8 mouse cellular contexts compared by ENCODE assay signal in genomic region chr10:77864067-77864761, GRCm38 (mm10). TPM values are rescaled to one million over a fixed set of nuclear protein-coding genes. Genes with fewer than 3 reads are reported as not detected.
DNase-seq lines count a peak whose midpoint lies in the region; ATAC-seq and TF ChIP-seq lines count a peak whose summit lies in the region.

No protein-coding gene starts in this region.

- no peak overlapping the region for H3K27ac ChIP-seq in heart, embryonic 11.5 days (ENCODE audit: low read depth, low read length)
- peak overlapping the region; percentile 61; the same call in 1 of the 2 replicates for H3K27ac ChIP-seq in embryonic facial prominence, embryonic 10.5 days (replicated peaks)
- no peak overlapping the region for H3K27ac ChIP-seq in hindbrain, embryonic 14.5 days
- no peak overlapping the region for H3K27ac ChIP-seq in midbrain, postnatal 0 days (ENCODE audit: low read depth, low read length)
- H3K27ac ChIP-seq in layer of hippocampus, adult 2 months, result no peak overlapping the region

- H3K36me3 ChIP-seq in heart, embryonic 11.5 days (ENCODE audit: control insufficient read depth, insufficient read depth, low read length), result no peaks in the 10 kb centered on the region
- no peaks in the 10 kb centered on the region for H3K36me3 ChIP-seq in embryonic facial prominence, embryonic 10.5 days (replicated peaks)
- H3K36me3 ChIP-seq in hindbrain, embryonic 14.5 days (replicated peaks; ENCODE audit: control insufficient read depth, insufficient read depth), result no peaks in the 10 kb centered on the region
- no peaks in the 10 kb centered on the region for H3K36me3 ChIP-seq in midbrain, postnatal 0 days (ENCODE audit: insufficient read depth, low read length)

- no peaks in the 10 kb centered on the region for H3K9me3 ChIP-seq in heart, embryonic 11.5 days (replicated peaks; ENCODE audit: control insufficient read depth, low read length)
- H3K9me3 ChIP-seq in embryonic facial prominence, embryonic 10.5 days, result no peaks in the 10 kb centered on the region
- no peaks in the 10 kb centered on the region for H3K9me3 ChIP-seq in hindbrain, embryonic 14.5 days (ENCODE audit: control insufficient read depth, low read length)
- H3K9me3 ChIP-seq in midbrain, postnatal 0 days (ENCODE audit: low read length), result no peaks in the 10 kb centered on the region

- H3K4me3 ChIP-seq in heart, embryonic 11.5 days (ENCODE audit: low read depth, low read length), result 0 out of 2 replicates have a peak overlapping the region, but pooled peaks have one; percentile 3
- H3K4me3 ChIP-seq in embryonic facial prominence, embryonic 10.5 days, result peak overlapping the region; percentile 51
- peak overlapping the region; percentile 14 for H3K4me3 ChIP-seq in hindbrain, embryonic 14.5 days (replicated peaks; ENCODE audit: low read length)
- H3K4me3 ChIP-seq in midbrain, postnatal 0 days (ENCODE audit: low read depth, low read length), result peak overlapping the region; percentile 12
- no peak overlapping the region for H3K4me3 ChIP-seq in layer of hippocampus, adult 2 months

- ATAC-seq in heart, embryonic 11.5 days (replicated peaks; ENCODE audit: insufficient number of reproducible peaks, low FRiP score, low TSS enrichment), result peak; percentile 46; the same call in 1 of the 2 replicates
- peak; percentile 70 for ATAC-seq in hindbrain, embryonic 14.5 days (ENCODE audit: low FRiP score)
- ATAC-seq in midbrain, postnatal 0 days (ENCODE audit: low FRiP score), result peak; percentile 84

- TF ChIP-seq CTCF in midbrain, postnatal 0 days (IDR thresholded peaks at IDR 0.05), result peak; percentile 26; the same call in 1 of the 2 replicates
- TF ChIP-seq CTCF in layer of hippocampus, adult 2 months (conservative IDR thresholded peaks at IDR 0.05), result no peak

- peak overlapping the region; percentile 45 for H3K4me2 ChIP-seq in heart, embryonic 11.5 days
- peak overlapping the region; percentile 34 for H3K4me2 ChIP-seq in hindbrain, embryonic 14.5 days (replicated peaks)
- H3K4me2 ChIP-seq in midbrain, postnatal 0 days (ENCODE audit: low read depth, low read length, poor library complexity, severe bottlenecking), result peak overlapping the region; percentile 22

- intact Hi-C loops in heart, postnatal 10 days (cut with DNase I), result no loop called here

- 27% methylated on average over 13 of the region's 14 CpGs for WGBS in heart, embryonic 11.5 days (ENCODE audit: insufficient replicate concordance)
- WGBS in embryonic facial prominence, embryonic 10.5 days, result 38% methylated on average over 14 of the region's 14 CpGs
- 48% methylated on average over 14 of the region's 14 CpGs for WGBS in hindbrain, embryonic 14.5 days
- 48% methylated on average over 13 of the region's 14 CpGs for WGBS in midbrain, postnatal 0 days

- no peak overlapping the region for H3K9ac ChIP-seq in heart, embryonic 11.5 days (ENCODE audit: low read depth, low read length)
- H3K9ac ChIP-seq in hindbrain, embryonic 14.5 days, result peak overlapping the region; percentile 4; the same call in 1 of the 2 replicates
- 0 out of 2 replicates have a peak overlapping the region, but pooled peaks have one; percentile 8 for H3K9ac ChIP-seq in midbrain, postnatal 0 days (replicated peaks; ENCODE audit: low read length, poor library complexity, severe bottlenecking)

- H3K27me3 ChIP-seq in heart, embryonic 11.5 days (ENCODE audit: control insufficient read depth, insufficient read depth, low read length), result no peaks in the 10 kb centered on the region
- no peaks in the 10 kb centered on the region for H3K27me3 ChIP-seq in embryonic facial prominence, embryonic 10.5 days (replicated peaks; ENCODE audit: low read depth, poor library complexity, severe bottlenecking)
- no peaks in the 10 kb centered on the region for H3K27me3 ChIP-seq in hindbrain, embryonic 14.5 days (ENCODE audit: control insufficient read depth, insufficient read depth, low read length)
- H3K27me3 ChIP-seq in midbrain, postnatal 0 days (ENCODE audit: insufficient read depth, low read length), result no peaks in the 10 kb centered on the region

- no peaks in the 10 kb centered on the region for H3K4me1 ChIP-seq in heart, embryonic 11.5 days (ENCODE audit: control insufficient read depth, insufficient read depth, low read length)
- peaks cover 10% of the 10 kb centered on the region for H3K4me1 ChIP-seq in embryonic facial prominence, embryonic 10.5 days
- H3K4me1 ChIP-seq in hindbrain, embryonic 14.5 days (replicated peaks; ENCODE audit: control insufficient read depth, insufficient read depth, low read length), result no peaks in the 10 kb centered on the region
- no peaks in the 10 kb centered on the region for H3K4me1 ChIP-seq in midbrain, postnatal 0 days (ENCODE audit: insufficient read depth, low read length)

- DNase-seq in heart, postnatal 10 days, result no peak
- peak; percentile 71 for DNase-seq in embryonic facial prominence, embryonic 10.5 days (ENCODE audit: low spot score)
- DNase-seq in hindbrain, embryonic 14.5 days (ENCODE audit: low spot score), result no peak
- peak; percentile 55 for DNase-seq in liver
- peak; percentile 46 for DNase-seq in midbrain, postnatal 0 days (ENCODE audit: low spot score)
- DNase-seq in thymus, postnatal 14 days, result peak; percentile 54
- DNase-seq in layer of hippocampus, adult 2 months (ENCODE audit: low spot score in 2 of 2), result no peak

RNA-seq across cellular contexts. Expression of gene Gm3285, which starts 2.4 kb away (rescaled TPM):
- polyA plus RNA-seq in heart, embryonic 11.5 days (2014; fragmentation: Nextera tagmentation; extraction: Ambion mirVana), result not detected in 2 replicates
- not detected for total RNA-seq in heart, postnatal 10 days (2021)
- not detected in 2 replicates for polyA plus RNA-seq in embryonic facial prominence, embryonic 10.5 days (2016; fragmentation: Nextera tagmentation; extraction: Ambion mirVana)
- not detected in 2 replicates for polyA plus RNA-seq in hindbrain, embryonic 14.5 days (2014; fragmentation: Nextera tagmentation; extraction: Ambion mirVana)
- total RNA-seq in midbrain, postnatal 0 days (2014; rRNA removed), result not detected in 2 replicates
- not detected in 2 replicates for polyA plus RNA-seq in midbrain, postnatal 0 days (2015; fragmentation: Nextera tagmentation; extraction: Ambion mirVana)
- not detected for total RNA-seq in layer of hippocampus, adult 2 months (2021)

RNA-seq across cellular contexts. Expression of gene Gm10318, which starts 11.6 kb away (rescaled TPM):
- polyA plus RNA-seq in heart, embryonic 11.5 days (2014; fragmentation: Nextera tagmentation; extraction: Ambion mirVana), result not detected in 2 replicates
- total RNA-seq in heart, postnatal 10 days (2021), result not detected
- not detected in 2 replicates for polyA plus RNA-seq in embryonic facial prominence, embryonic 10.5 days (2016; fragmentation: Nextera tagmentation; extraction: Ambion mirVana)
- not detected in 2 replicates for polyA plus RNA-seq in hindbrain, embryonic 14.5 days (2014; fragmentation: Nextera tagmentation; extraction: Ambion mirVana)
- total RNA-seq in midbrain, postnatal 0 days (2014; rRNA removed), result not detected in 2 replicates
- polyA plus RNA-seq in midbrain, postnatal 0 days (2015; fragmentation: Nextera tagmentation; extraction: Ambion mirVana), result not detected in 2 replicates
- total RNA-seq in layer of hippocampus, adult 2 months (2021), result not detected

RNA-seq across cellular contexts. Expression of gene Gm36176, which starts 17.6 kb away (rescaled TPM):
- not detected in 2 replicates for polyA plus RNA-seq in heart, embryonic 11.5 days (2014; fragmentation: Nextera tagmentation; extraction: Ambion mirVana)
- total RNA-seq in heart, postnatal 10 days (2021), result not detected
- not detected in 2 replicates for polyA plus RNA-seq in embryonic facial prominence, embryonic 10.5 days (2016; fragmentation: Nextera tagmentation; extraction: Ambion mirVana)
- polyA plus RNA-seq in hindbrain, embryonic 14.5 days (2014; fragmentation: Nextera tagmentation; extraction: Ambion mirVana), result not detected in 2 replicates
- total RNA-seq in midbrain, postnatal 0 days (2014; rRNA removed), result not detected in 2 replicates
- not detected in 2 replicates for polyA plus RNA-seq in midbrain, postnatal 0 days (2015; fragmentation: Nextera tagmentation; extraction: Ambion mirVana)
- total RNA-seq in layer of hippocampus, adult 2 months (2021), result not detected

RNA-seq across cellular contexts. Expression of gene Krtap10-10, which starts 28.5 kb away (rescaled TPM):
- not detected in 2 replicates for polyA plus RNA-seq in heart, embryonic 11.5 days (2014; fragmentation: Nextera tagmentation; extraction: Ambion mirVana)
- total RNA-seq in heart, postnatal 10 days (2021), result not detected
- not detected in 2 replicates for polyA plus RNA-seq in embryonic facial prominence, embryonic 10.5 days (2016; fragmentation: Nextera tagmentation; extraction: Ambion mirVana)
- not detected in 2 replicates for polyA plus RNA-seq in hindbrain, embryonic 14.5 days (2014; fragmentation: Nextera tagmentation; extraction: Ambion mirVana)
- not detected in 2 replicates for total RNA-seq in midbrain, postnatal 0 days (2014; rRNA removed)
- polyA plus RNA-seq in midbrain, postnatal 0 days (2015; fragmentation: Nextera tagmentation; extraction: Ambion mirVana), result not detected in 2 replicates
- total RNA-seq in layer of hippocampus, adult 2 months (2021), result not detected

RNA-seq across cellular contexts. Expression of gene Krtap10-4, which starts 37.3 kb away (rescaled TPM):
- not detected in 2 replicates for polyA plus RNA-seq in heart, embryonic 11.5 days (2014; fragmentation: Nextera tagmentation; extraction: Ambion mirVana)
- not detected for total RNA-seq in heart, postnatal 10 days (2021)
- polyA plus RNA-seq in embryonic facial prominence, embryonic 10.5 days (2016; fragmentation: Nextera tagmentation; extraction: Ambion mirVana), result not detected in 2 replicates
- not detected in 2 replicates for polyA plus RNA-seq in hindbrain, embryonic 14.5 days (2014; fragmentation: Nextera tagmentation; extraction: Ambion mirVana)
- total RNA-seq in midbrain, postnatal 0 days (2014; rRNA removed), result 0.27 TPM in 1 of 2 replicates, not detected in the other
- polyA plus RNA-seq in midbrain, postnatal 0 days (2015; fragmentation: Nextera tagmentation; extraction: Ambion mirVana), result not detected in 2 replicates
- not detected for total RNA-seq in layer of hippocampus, adult 2 months (2021)

Comparison
In these comparisons a context has a peak if more than half of its experiments do, and no peak if none do; other contexts are left out.
1. DNase-seq: peak in embryonic facial prominence, embryonic 10.5 days (single experiment), liver (single experiment), midbrain, postnatal 0 days (single experiment) and thymus, postnatal 14 days (single experiment); none in heart, postnatal 10 days (0 of 2), hindbrain, embryonic 14.5 days (single experiment) and layer of hippocampus, adult 2 months (0 of 2).
2. Peak in every context shown above with its lines, with median percentiles within 50 percentile points of each other: ATAC-seq and H3K4me2 ChIP-seq.